ENCODE assay signal across 9 mouse cellular contexts in the genomic region with DNA sequence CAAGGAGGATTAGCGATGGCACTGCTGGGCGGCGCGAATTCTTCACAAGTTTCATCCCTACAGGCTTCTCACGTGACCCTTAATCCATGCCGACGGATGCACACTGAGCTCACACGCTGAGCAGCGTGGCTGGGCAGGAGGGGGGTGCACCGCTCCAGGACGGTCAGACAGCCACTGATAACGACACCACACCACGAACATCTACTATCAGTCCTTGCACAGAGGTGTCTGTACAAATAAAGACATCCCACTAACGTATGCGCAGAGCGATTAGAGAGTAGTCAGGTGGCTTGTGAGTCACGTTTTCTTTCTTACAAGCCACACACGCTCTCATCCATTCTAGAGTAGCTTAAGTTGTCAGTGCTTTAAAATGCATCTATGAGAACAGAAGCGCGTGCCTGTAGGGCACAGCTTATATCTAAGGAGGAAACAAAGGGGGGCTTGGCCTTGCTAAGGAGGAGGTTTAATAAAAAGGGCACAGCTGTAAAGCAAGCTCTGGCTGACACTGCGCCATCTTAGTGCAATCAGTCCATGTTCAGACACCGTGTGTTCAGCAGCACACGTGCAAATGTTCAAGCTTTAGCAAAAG. TPM values are rescaled to one million over a fixed set of nuclear protein-coding genes. Genes with fewer than 3 reads are reported as not detected.
DNase-seq lines count a peak whose midpoint lies in the region; ATAC-seq lines count a peak whose summit lies in the region.
"Had no signal": no experiment of that assay in that cellular context is flagged by ENCODE, and none has a peak within 500 bp of the region (broad histone marks: within the 10 kb centered on the region; RNA-seq: fewer than 3 reads in every experiment).

No protein-coding gene starts in this region.

- no peak for DNase-seq in heart, postnatal 4 days
- peak; percentile 91 for DNase-seq in liver
- DNase-seq in retina, embryonic 14.5 days (ENCODE audit: low spot score), result peak; percentile 71
- DNase-seq in adrenal gland, postnatal 4 days (ENCODE audit: low spot score in 2 of 2), result no peak
- DNase-seq in gastrocnemius, postnatal 4 days (ENCODE audit: low spot score in 2 of 2), result no peak
- no peak for DNase-seq in left cerebral cortex, adult 8-10 months (ENCODE audit: low spot score in 2 of 2)

- no peaks in the 10 kb centered on the region for H3K27me3 ChIP-seq in heart, embryonic 16.5 days (ENCODE audit: control insufficient read depth, insufficient read depth, low read length)
- no peaks in the 10 kb centered on the region for H3K27me3 ChIP-seq in embryonic facial prominence, embryonic 15.5 days
- H3K27me3 ChIP-seq: CH12.LX had no signal

- peak; percentile 70 for ATAC-seq in heart, embryonic 16.5 days (replicated peaks; ENCODE audit: extremely low read depth, insufficient read depth, low FRiP score)
- ATAC-seq in embryonic facial prominence, embryonic 15.5 days (ENCODE audit: insufficient number of reproducible peaks, low FRiP score, low TSS enrichment, low read depth), result no peak; the same call in 1 of the 2 replicates

- no peaks in the 10 kb centered on the region for H3K9me3 ChIP-seq in heart, embryonic 16.5 days (replicated peaks; ENCODE audit: control insufficient read depth, low read length)
- H3K9me3 ChIP-seq in embryonic facial prominence, embryonic 15.5 days (replicated peaks), result no peaks in the 10 kb centered on the region

- H3K4me3 ChIP-seq in heart, embryonic 16.5 days (ENCODE audit: low read length), result peak overlapping the region; percentile 5; the same call in 1 of the 2 replicates
- H3K4me3 ChIP-seq in embryonic facial prominence, embryonic 15.5 days (replicated peaks), result no peak overlapping the region

- peaks cover 6% of the 10 kb centered on the region for H3K4me1 ChIP-seq in heart, embryonic 16.5 days (ENCODE audit: control insufficient read depth, insufficient read depth, low read length)
- peaks cover 12% of the 10 kb centered on the region; the same call in 1 of the 2 replicates for H3K4me1 ChIP-seq in embryonic facial prominence, embryonic 15.5 days

- H3K9ac ChIP-seq in heart, embryonic 16.5 days (ENCODE audit: low read length), result no peak overlapping the region; the same call in 1 of the 2 replicates
- H3K9ac ChIP-seq in embryonic facial prominence, embryonic 15.5 days, result no peak overlapping the region

- H3K4me2 ChIP-seq in heart, embryonic 16.5 days (ENCODE audit: low read depth, low read length), result peak overlapping the region; percentile 51
- peak overlapping the region; percentile 21; the same call in 1 of the 2 replicates for H3K4me2 ChIP-seq in embryonic facial prominence, embryonic 15.5 days (replicated peaks)

- 25% methylated on average over 23 of the region's 23 CpGs for WGBS in heart, embryonic 16.5 days
- 19% methylated on average over 23 of the region's 23 CpGs for WGBS in embryonic facial prominence, embryonic 15.5 days

- peaks cover 44% of the 10 kb centered on the region for H3K36me3 ChIP-seq in heart, embryonic 16.5 days (ENCODE audit: control insufficient read depth, insufficient read depth)
- H3K36me3 ChIP-seq in embryonic facial prominence, embryonic 15.5 days, result peaks cover 53% of the 10 kb centered on the region

- no peak overlapping the region for H3K27ac ChIP-seq in heart, embryonic 16.5 days (ENCODE audit: low read length)
- 0 out of 2 replicates have a peak overlapping the region, but pooled peaks have one; percentile 4 for H3K27ac ChIP-seq in embryonic facial prominence, embryonic 15.5 days (replicated peaks)

RNA-seq across cellular contexts. Expression of gene Tbk1, which starts 17.5 kb away (rescaled TPM):
- polyA plus RNA-seq in heart, embryonic 16.5 days (2015; fragmentation: Nextera tagmentation; extraction: Ambion mirVana), result 22.8 and 27.9 TPM in 2 replicates
- total RNA-seq in heart, postnatal 4 days (2021), result 10 to 100 TPM; 18.7 to 26.8 TPM
- 28.6 and 34.5 TPM in 2 replicates for polyA plus RNA-seq in embryonic facial prominence, embryonic 15.5 days (2015; fragmentation: Nextera tagmentation; extraction: Ambion mirVana)
- total RNA-seq in adrenal gland, postnatal 4 days (2021), result 10 to 100 TPM; 44.3 to 53.2 TPM
- total RNA-seq in gastrocnemius, postnatal 4 days (2021), result 10 to 100 TPM; 20.7 to 24.8 TPM
- 10 to 100 TPM; 44.4 to 55.7 (median 48.4) TPM for total RNA-seq in left cerebral cortex, adult 8-10 months (2022)

RNA-seq across cellular contexts. Expression of gene Xpot, which starts 57.0 kb away (rescaled TPM):
- 28.3 and 31.5 TPM in 2 replicates for polyA plus RNA-seq in heart, embryonic 16.5 days (2015; fragmentation: Nextera tagmentation; extraction: Ambion mirVana)
- total RNA-seq in heart, postnatal 4 days (2021), result 10 to 100 TPM; 32.3 to 38.0 TPM
- polyA plus RNA-seq in embryonic facial prominence, embryonic 15.5 days (2015; fragmentation: Nextera tagmentation; extraction: Ambion mirVana), result 44.4 and 45.7 TPM in 2 replicates
- 10 to 100 TPM; 66.1 to 69.0 TPM for total RNA-seq in adrenal gland, postnatal 4 days (2021)
- total RNA-seq in gastrocnemius, postnatal 4 days (2021), result 10 to 100 TPM; 36.0 to 45.6 TPM
- total RNA-seq in left cerebral cortex, adult 8-10 months (2022), result 10 to 100 TPM; 63.0 to 73.9 (median 65.8) TPM

Comparison
In these comparisons a context has a peak if more than half of its experiments do, and no peak if none do; other contexts are left out.
1. DNase-seq: peak in liver (single experiment) and retina, embryonic 14.5 days (single experiment); none in heart, postnatal 4 days (single experiment), adrenal gland, postnatal 4 days (0 of 2), gastrocnemius, postnatal 4 days (0 of 2) and left cerebral cortex, adult 8-10 months (0 of 2).